Mouse (Mus musculus): Measurements from ENCODE around the gene Col1a1.

DNA sequence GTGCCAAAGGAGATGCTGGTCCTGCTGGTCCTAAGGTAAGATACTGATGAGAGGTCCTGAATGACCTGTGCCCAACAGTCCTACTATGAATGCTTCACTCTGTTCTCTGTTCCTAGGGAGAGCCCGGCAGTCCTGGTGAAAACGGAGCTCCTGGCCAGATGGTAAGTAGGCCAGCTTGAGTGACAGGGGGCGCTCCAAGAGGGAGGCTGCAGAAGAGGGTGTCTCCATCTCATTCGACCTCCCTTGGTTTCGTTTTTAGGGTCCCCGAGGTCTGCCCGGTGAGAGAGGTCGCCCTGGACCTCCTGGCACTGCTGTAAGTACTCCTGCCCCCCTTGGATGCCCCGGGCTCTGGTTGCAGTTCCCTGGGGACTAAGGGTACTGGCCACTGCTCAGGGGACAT is 5.1 kb downstream of the Col1a1 start:
- TF ChIP-seq EP300 (optimal IDR thresholded peaks at IDR 0.05) (no peak), CTCF (IDR thresholded peaks at IDR 0.05; ENCODE audit: low read depth) (no peak)

All from stomach, postnatal 0 days (tissue).